Mouse (Mus musculus) liver, embryonic 13.5 days (tissue): ENCODE results near the gene Atp8a2. TPM values are rescaled to one million over a fixed set of nuclear protein-coding genes. Genes with fewer than 3 reads are reported as not detected.

Experiments
- ATAC-seq: fragments of 200-750 bp; cut with Nextera tagmentation; 2 replicates; pipeline ENCODE4 v1.8.0; 2017; ENCODE audit warnings: low read depth, mild to moderate bottlenecking, moderate number of reproducible peaks, moderate library complexity
- DNase-seq: peaks from one replicate; pipeline ENCODE4 v3.0.0; 2022
- H3K27ac ChIP-seq: fragments of 300-500 bp; sonication (generic); 2 replicates; pipeline ENCODE4 v1.5.1; 2015; ENCODE audit warnings: moderate library complexity, mild to moderate bottlenecking, inconsistent platforms
- H3K27me3 ChIP-seq: fragments of 300-500 bp; sonication (generic); 2 replicates; pipeline ENCODE4 v1.6.1; 2015; ENCODE audit warnings: mild to moderate bottlenecking, inconsistent platforms
- H3K36me3 ChIP-seq: fragments of 300-500 bp; sonication (generic); 2 replicates; pipeline ENCODE4 v1.6.1; 2015; ENCODE audit warnings: mild to moderate bottlenecking, inconsistent platforms
- H3K4me1 ChIP-seq: fragments of 300-500 bp; sonication (generic); replicated peaks from 2 replicates; pipeline ENCODE4 v1.6.1; 2015; ENCODE audit warnings: inconsistent platforms
- H3K4me2 ChIP-seq: fragments of 300-500 bp; sonication (generic); 2 replicates; pipeline ENCODE4 v1.6.1; 2015; ENCODE audit warnings: inconsistent platforms, mild to moderate bottlenecking, moderate library complexity
- H3K4me3 ChIP-seq: fragments of 300-500 bp; sonication (generic); replicated peaks from 2 replicates; pipeline ENCODE4 v1.5.1; 2015; ENCODE audit warnings: mild to moderate bottlenecking, inconsistent platforms
- H3K9ac ChIP-seq: fragments of 300-500 bp; sonication (generic); 2 replicates; pipeline ENCODE4 v1.6.1; 2015; ENCODE audit warnings: mild to moderate bottlenecking, inconsistent platforms
- H3K9me3 ChIP-seq: fragments of 300-500 bp; sonication (generic); replicated peaks from 2 replicates; pipeline ENCODE4 v1.6.1; 2016; ENCODE audit warnings: inconsistent platforms
- WGBS: fragments of 180-500 bp; shearing (Covaris S2); methylation state at CpG from one replicate; pipeline ENCODE4 v1.1.7; 2015; ENCODE audit not compliant: insufficient replicate concordance; 5-methylcytosine and 5-hydroxymethylcytosine counted together
- polyA plus RNA-seq: library from polyadenylated mRNA; unstranded; fragments of >200 nt; fragmentation: Nextera tagmentation; extraction: Ambion mirVana; gene quantifications from 2 replicates; pipeline ENCODE4 v1.2.1, GENCODE M21; 2015

The Atp8a2 gene
- polyA plus RNA-seq, 1 experiment from 2014 or later, result 1.8 TPM

GRCm38 (mm10) chr14:60086808-60087725 is 109.9 kb downstream of the Atp8a2 start:
- H3K27ac ChIP-seq, result no peak overlapping the region
- H3K4me1 ChIP-seq, result peaks cover 10% of the 10 kb centered on the region

DNA sequence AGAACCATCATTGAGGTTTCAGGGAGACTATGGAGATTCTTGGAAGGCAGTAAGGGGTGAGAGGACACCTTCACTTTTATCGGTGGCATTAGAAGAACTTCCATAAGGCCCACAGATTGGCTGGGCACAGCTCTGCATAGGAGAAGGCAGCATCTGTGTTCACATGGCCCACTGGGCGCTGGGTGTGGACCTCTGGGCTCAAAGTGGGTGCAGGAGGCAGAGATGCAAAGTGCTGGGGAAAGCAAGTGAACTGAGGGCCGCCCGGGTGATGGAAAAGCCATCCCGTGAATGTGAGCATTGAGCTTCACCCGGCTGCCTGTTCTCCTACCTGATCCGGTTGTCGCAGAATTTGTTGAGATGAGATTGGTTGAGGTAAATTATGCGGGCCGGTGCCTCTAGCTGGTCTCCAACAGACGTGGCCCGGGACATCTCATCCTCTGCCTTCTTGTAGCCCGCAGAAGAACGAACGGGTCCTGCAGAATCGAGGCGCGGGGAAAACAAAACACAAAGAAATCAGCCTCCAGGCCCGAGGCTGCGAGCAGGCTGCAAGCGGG is 110.6 kb downstream of the Atp8a2 start:
- ATAC-seq, result no peak

More at GRCm38 (mm10) chr14:60086808-60087725, 109.9 kb downstream of the Atp8a2 start:
- Histone ChIP-seq H3K4me3 (peak overlapping the region; percentile 40), H3K9ac (no peak overlapping the region), H3K9me3 (no peaks in the 10 kb centered on the region), H3K4me2 (peak overlapping the region; percentile 58), H3K27me3 (peaks cover 13% of the 10 kb centered on the region; the same call in 1 of the 2 replicates), H3K36me3 (no peaks in the 10 kb centered on the region)
- DNase-seq (peak; percentile 1), ATAC-seq (peak; percentile 79)
- 12% methylated on average over 29 of the region's 33 CpGs for WGBS

DNA sequence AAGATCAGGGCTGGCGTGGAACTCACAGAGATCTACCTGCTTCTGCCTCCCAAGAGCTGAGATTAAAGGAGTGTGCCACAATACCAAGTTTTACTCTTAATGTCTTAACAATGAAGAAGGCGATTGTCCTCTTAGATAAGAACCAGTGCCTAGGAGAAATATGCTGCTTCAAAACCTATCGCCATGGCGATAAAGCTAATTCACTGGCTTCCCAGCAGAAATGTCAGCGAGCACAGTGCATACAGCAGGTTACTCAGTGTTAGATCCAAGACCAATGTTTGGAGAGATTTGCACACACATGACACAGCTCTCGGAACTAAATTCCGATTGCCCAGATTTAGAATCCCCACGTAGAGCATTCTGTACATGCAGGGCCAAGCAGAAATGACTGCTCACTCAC is 114.2 kb downstream of the Atp8a2 start:
- Histone ChIP-seq H3K36me3 (no peaks in the 10 kb centered on the region), H3K4me3 (no peak overlapping the region), H3K9ac (no peak overlapping the region), H3K4me2 (no peak overlapping the region), H3K27me3 (peaks cover 13% of the 10 kb centered on the region; the same call in 1 of the 2 replicates), H3K27ac (no peak overlapping the region), H3K4me1 (peaks cover 10% of the 10 kb centered on the region), H3K9me3 (no peaks in the 10 kb centered on the region)
- ATAC-seq (no peak), DNase-seq (no peak)
- WGBS, result 72% methylated on average over 8 of the region's 8 CpGs

More for the DNA sequence above, 110.6 kb downstream of the Atp8a2 start:
- Histone ChIP-seq H3K4me2 (peak overlapping the region; percentile 58), H3K9me3 (no peaks in the 10 kb centered on the region), H3K9ac (no peak overlapping the region), H3K36me3 (no peaks in the 10 kb centered on the region), H3K4me3 (peak overlapping the region; percentile 40), H3K4me1 (peaks cover 10% of the 10 kb centered on the region), H3K27ac (no peak overlapping the region), H3K27me3 (peaks cover 13% of the 10 kb centered on the region; the same call in 1 of the 2 replicates)
- WGBS, result 9% methylated on average over 21 of the region's 21 CpGs
- no peak for DNase-seq

GRCm38 (mm10) chr14:60072496-60072895 is 124.5 kb downstream of the Atp8a2 start:
- H3K4me1 ChIP-seq, result peaks cover 6% of the 10 kb centered on the region; the same call in 1 of the 2 replicates
- H3K4me2 ChIP-seq, result no peak overlapping the region
- DNase-seq, result no peak
- H3K9ac ChIP-seq, result no peak overlapping the region
- ATAC-seq, result no peak
- H3K36me3 ChIP-seq, result no peaks in the 10 kb centered on the region
- 12% methylated on average over 4 of the region's 4 CpGs for WGBS
- no peaks in the 10 kb centered on the region for H3K9me3 ChIP-seq
- H3K4me3 ChIP-seq, result no peak overlapping the region
- H3K27ac ChIP-seq, result no peak overlapping the region
- no peaks in the 10 kb centered on the region for H3K27me3 ChIP-seq

GRCm38 (mm10) chr14:60065186-60065585 is 131.8 kb downstream of the Atp8a2 start:
- H3K36me3 ChIP-seq, result no peaks in the 10 kb centered on the region
- no peak overlapping the region for H3K4me3 ChIP-seq
- no peaks in the 10 kb centered on the region for H3K9me3 ChIP-seq
- H3K4me1 ChIP-seq, result peaks cover 4% of the 10 kb centered on the region; the same call in 1 of the 2 replicates
- DNase-seq, result no peak
- no peak overlapping the region for H3K9ac ChIP-seq
- H3K4me2 ChIP-seq, result no peak overlapping the region
- 64% methylated on average over 3 of the region's 3 CpGs for WGBS
- ATAC-seq, result no peak
- no peaks in the 10 kb centered on the region for H3K27me3 ChIP-seq
- H3K27ac ChIP-seq, result no peak overlapping the region

DNA sequence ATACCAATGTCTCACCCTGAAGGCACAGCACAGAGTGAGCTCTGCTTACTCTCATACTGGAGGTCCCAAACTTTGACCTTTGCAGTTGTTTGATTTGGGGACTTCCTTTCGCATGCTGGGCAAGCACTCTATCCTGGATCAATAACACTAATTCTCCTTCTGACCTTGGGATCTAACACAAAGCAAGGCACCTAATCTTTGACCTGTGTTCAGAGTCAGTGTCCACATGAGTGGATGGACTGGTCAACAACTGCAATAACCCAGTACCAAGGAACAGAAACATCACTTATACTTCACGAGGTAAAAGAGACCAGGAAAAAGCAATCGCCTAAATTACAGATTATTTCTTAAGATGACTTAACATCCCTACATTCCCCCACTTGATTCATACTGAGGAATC is 136.0 kb downstream of the Atp8a2 start:
- WGBS, result 54% methylated on average over 3 of the region's 3 CpGs
- Histone ChIP-seq H3K9me3 (no peaks in the 10 kb centered on the region), H3K4me3 (no peak overlapping the region), H3K27me3 (no peaks in the 10 kb centered on the region), H3K27ac (no peak overlapping the region), H3K36me3 (no peaks in the 10 kb centered on the region), H3K4me1 (peaks cover 4% of the 10 kb centered on the region; the same call in 1 of the 2 replicates), H3K4me2 (no peak overlapping the region), H3K9ac (no peak overlapping the region)
- DNase-seq, result no peak
- ATAC-seq, result peak; percentile 48; the same call in 1 of the 2 replicates

GRCm38 (mm10) chr14:60058867-60059266 is 138.1 kb downstream of the Atp8a2 start:
- Histone ChIP-seq H3K27me3 (no peaks in the 10 kb centered on the region), H3K27ac (no peak overlapping the region), H3K9me3 (no peaks in the 10 kb centered on the region), H3K4me3 (no peak overlapping the region), H3K9ac (no peak overlapping the region), H3K36me3 (no peaks in the 10 kb centered on the region), H3K4me2 (no peak overlapping the region), H3K4me1 (no peaks in the 10 kb centered on the region)
- ATAC-seq (no peak), DNase-seq (no peak)
- 40% methylated on average over 3 of the region's 3 CpGs for WGBS

GRCm38 (mm10) chr14:60055231-60055630 is 141.7 kb downstream of the Atp8a2 start:
- Histone ChIP-seq H3K4me1 (no peaks in the 10 kb centered on the region), H3K27ac (no peak overlapping the region), H3K4me2 (no peak overlapping the region), H3K4me3 (no peak overlapping the region), H3K36me3 (no peaks in the 10 kb centered on the region), H3K9me3 (no peaks in the 10 kb centered on the region), H3K9ac (no peak overlapping the region), H3K27me3 (no peaks in the 10 kb centered on the region)
- ATAC-seq (no peak), DNase-seq (no peak)
- WGBS, result 55% methylated on average over 4 of the region's 4 CpGs

DNA sequence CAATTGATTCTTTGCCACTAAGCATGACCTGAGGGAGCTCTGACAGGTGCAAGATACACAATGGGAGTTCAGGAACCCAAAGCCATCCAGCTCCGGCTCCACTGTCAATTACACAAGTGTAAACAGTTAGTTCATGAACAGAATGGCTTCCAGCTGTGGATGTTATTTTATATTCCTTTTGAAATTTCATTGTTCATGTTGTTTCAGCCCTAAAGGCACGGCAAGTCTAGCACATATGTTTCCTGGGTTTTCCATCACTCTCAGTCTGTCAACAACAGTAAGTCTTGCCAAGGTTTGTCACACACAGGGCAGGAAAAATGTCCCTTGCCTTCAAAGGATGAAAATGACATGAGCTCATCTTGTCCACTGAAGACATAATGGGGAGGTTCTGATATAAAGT is 166.3 kb downstream of the Atp8a2 start:
- Histone ChIP-seq H3K4me1 (no peaks in the 10 kb centered on the region), H3K4me2 (no peak overlapping the region), H3K4me3 (no peak overlapping the region), H3K27me3 (no peaks in the 10 kb centered on the region), H3K9me3 (no peaks in the 10 kb centered on the region), H3K36me3 (no peaks in the 10 kb centered on the region), H3K27ac (no peak overlapping the region), H3K9ac (no peak overlapping the region)
- 64% methylated on average over 2 of the region's 2 CpGs for WGBS
- ATAC-seq, result no peak
- DNase-seq, result no peak

- WGBS, result 61% methylated on average over 1 of the region's 1 CpGs
- DNase-seq (no peak), ATAC-seq (no peak)
- Histone ChIP-seq H3K4me1 (no peaks in the 10 kb centered on the region), H3K4me2 (no peak overlapping the region), H3K27me3 (no peaks in the 10 kb centered on the region), H3K36me3 (no peaks in the 10 kb centered on the region), H3K9ac (no peak overlapping the region), H3K27ac (no peak overlapping the region), H3K9me3 (no peaks in the 10 kb centered on the region), H3K4me3 (no peak overlapping the region)
These were observed 169.8 kb downstream of the Atp8a2 start for GRCm38 (mm10) chr14:60027139-60027538.

DNA sequence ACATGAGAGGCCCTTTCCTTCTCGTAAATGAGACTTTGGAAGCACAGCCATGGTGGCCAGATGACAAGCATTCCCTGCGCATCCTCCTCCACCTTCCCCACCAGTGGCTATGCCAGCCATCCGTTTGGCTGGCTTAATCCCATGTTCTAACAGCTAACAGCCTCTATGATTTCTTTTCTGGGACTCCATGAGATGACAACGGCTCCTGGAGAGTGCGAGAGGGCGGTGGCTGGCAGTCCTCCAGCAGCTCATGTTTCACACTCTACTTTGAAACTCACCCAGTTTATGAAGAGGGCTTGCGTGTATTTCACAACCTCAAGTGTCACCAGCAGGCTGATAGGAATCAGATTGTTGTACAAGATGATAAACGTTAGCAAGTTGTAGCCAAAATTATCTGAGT is 170.3 kb downstream of the Atp8a2 start:
- H3K36me3 ChIP-seq, result no peaks in the 10 kb centered on the region
- ATAC-seq, result no peak
- no peak overlapping the region for H3K4me3 ChIP-seq

More for the DNA sequence above, 170.3 kb downstream of the Atp8a2 start:
- Histone ChIP-seq H3K27ac (no peak overlapping the region), H3K9me3 (no peaks in the 10 kb centered on the region), H3K4me1 (no peaks in the 10 kb centered on the region), H3K9ac (no peak overlapping the region), H3K4me2 (no peak overlapping the region), H3K27me3 (no peaks in the 10 kb centered on the region)
- WGBS, result 71% methylated on average over 8 of the region's 8 CpGs
- no peak for DNase-seq
